Mouse (Mus musculus) right cerebral cortex, postnatal 36 days (tissue): ENCODE results near the gene Spink4.
A peak's percentile ranks its signal among the peaks of the same experiment; 100 is the strongest.

ENCODE experiments used
- DNase-seq, 2 experiments: peaks; one replicate each; pipeline ENCODE4 v3.0.0; 2022; ENCODE audit warnings: low spot score in 2 of 2, mixed read lengths in 1 of 2

The Spink4 gene

DNA sequence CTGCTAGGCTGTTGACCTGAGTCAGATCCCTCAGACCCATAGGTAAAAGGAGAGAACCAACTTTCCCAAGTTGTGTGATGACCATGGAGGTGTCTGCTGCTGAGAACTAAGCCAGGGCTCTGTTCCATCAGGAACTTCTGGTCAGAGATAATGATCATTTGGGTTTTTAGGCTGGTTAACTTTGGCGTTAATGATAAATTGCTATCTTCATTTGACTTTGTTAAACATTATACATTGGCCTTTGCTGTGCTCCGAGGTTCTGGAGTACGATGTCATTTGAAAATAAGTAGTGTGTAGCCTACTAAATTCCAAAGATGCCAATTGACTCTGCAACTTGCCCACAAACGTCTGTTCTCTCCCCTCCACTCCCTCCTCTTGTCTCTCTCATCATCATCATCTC lies 49.3 kb downstream of the Spink4 start:
- DNase-seq, result no peak

DNA sequence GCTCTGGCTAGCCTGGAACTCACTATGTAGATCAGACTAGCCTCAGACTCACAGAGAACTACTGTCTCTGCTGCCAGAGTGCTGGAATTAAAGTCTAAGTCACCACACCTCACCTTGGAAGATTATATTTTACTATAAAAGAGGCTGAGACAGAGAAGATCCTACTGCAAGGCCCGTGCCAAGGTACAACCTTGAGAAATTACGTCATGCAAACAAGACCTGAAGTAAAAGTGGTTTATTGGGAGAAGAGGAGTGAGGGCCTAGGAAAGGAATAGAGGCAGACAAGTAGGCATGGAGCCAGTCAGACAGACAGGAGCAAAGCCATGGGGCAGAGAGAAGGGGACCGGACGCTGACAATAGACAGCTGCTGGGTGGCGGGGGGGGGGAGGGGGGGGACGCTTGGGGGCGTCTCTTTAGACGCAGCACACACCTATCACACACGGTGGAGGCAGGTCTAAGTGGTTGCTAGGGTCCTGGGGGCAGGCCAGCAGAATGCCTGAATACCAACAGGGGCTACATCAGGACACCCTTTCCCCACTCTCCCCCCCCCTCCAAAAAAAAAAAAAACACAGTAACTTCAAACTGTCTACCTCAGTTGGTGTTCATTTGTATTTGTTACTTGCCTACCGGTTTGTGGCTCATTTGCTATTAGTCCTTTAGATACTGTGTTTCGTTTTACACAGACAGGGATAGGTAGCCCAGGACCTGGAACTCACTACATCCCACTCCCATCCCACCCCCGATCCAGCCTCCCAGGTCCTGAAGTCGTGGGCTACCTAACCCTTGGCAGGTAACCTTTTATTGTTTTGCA lies 50.1 kb downstream of the Spink4 start:
- DNase-seq, result no peak

DNA sequence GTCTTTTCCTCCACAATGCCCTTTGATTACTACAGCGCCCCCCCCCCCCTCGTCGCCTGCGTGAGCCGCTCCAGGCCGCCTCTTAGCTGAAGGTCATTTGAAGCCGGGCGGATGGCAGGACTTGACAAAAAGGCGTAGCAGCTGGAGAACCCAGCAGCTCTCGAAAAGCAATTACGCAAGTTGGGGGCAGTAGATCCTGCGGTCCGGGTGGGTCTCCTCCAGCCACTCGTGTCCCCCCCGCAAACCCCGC lies 50.7 kb downstream of the Spink4 start:
- DNase-seq, result no peak

DNA sequence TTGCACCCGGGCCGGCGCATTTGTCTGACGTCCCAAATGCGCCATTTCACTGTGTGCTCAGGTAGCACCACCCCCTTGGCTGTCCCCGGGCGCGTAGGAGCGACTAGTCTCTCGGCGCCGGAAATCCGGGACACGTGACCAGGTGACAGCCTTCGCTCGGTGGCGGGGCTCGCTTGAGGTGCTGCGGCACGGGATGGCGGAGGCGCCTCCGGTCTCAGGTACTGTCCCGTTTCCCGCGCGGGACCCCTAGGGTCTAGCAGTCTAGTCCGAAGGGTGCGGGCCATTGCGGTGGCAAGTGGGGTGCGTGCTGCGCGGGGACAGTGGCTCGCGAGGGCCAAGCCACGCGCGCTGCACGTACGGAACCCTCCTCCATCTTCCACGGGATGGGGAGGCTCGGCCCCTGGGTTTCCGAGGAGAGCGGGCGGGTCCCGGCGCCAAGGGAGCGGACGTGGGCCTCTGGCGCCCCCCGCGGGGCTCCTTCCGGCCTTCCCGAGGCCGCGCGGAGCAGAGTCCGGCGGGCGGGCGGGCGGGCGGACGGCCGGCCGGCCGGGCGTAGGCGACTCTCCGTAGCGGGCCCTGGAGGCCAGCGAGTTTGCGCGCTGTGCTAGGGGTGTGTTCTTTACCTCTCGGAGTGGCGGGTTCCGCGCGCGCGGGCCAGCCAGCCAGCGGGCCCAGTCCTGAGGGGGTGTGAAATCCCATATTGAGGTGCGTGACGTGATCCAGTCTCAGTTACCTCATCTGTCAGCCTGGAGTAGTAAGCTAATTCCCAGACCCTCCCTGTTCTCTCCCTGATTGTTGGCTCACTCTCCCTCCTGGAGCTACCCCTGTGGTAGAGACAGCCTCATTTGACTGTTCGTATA lies 51.2 kb downstream of the Spink4 start, which contains the start of gene Nfx1:
Gene Nfx1 (plus strand): TSS at position 65 of the 860 bp plus-strand sequence.
- DNase-seq, result peak; percentile 97

DNA sequence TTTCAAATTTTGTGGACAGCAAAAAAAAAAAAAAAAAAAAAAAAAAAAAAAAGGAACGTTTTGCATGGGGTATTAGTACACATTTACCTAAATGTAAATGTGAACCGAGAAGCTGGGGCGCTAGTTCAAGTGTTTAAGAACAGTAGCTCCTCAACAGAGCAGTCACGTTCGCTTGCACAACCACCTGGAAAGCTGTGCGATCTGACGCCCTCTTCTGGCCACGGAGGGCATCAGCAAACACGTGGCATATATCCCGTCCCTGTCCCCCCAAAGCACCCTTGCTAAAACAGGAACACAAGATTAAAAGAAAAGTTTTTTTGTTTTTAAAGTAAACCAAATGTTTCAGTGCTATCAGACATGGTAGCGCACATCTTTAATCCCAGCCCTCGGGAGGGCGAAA lies 51.9 kb downstream of the Spink4 start:
- no peak for DNase-seq

DNA sequence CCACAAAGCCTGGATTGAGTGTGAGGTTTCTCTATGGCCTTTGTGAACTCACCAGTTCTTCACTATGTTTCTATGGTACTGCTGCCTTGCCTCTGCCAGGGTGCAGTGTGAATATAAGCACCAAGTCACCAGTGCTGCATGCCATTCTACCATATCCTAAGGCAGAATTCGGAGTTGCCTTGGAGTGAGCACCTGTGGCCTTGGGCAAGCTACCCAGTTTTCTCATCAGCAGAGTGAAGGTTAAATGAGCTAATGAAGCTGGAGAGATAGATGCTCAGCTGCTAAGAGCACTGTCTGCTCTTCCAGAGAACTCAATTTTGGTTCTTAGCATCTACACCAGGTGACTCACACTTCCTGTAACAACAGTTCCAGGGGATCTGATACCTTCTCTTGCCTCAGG lies 54.2 kb downstream of the Spink4 start:
- DNase-seq, result no peak

DNA sequence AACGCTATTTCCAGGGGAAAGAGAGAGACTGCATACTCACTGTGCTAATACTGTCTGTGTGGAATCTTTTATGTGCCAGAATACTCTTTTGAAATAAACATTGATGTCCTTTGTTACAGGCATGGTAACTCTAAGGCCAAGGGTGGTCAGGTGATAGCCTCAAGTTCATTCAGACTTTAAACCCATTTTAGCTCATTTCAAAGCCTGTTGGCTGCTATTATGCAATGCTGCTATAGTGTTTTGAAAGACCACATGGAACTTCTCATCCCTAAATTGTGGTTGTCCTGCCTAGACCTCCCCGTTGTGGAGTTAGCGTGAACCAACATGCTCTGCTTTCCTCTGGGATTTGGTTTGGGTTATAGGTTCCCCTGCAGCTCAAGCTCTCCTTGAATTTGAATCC lies 55.8 kb downstream of the Spink4 start:
- DNase-seq, result no peak

DNA sequence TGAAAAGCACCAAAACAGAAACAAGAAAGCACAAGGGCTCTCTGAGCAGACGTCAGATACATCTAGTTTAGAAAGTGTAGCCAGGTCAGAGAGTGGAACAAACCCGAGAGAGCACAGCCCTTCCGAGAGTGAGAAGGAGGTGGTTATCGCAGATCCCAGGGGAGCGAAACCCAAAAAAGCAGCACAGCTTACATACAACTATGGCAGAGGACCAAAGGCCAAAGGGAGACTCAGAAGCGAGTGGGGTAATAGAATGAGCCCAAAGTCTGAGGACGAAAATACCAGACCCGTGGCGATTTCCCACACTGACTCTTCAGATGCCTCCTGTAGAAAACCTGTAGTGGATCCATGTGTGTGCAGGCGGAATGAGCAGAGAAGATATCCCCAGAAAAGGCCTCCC lies 56.8 kb downstream of the Spink4 start:
- DNase-seq, result no peak

DNA sequence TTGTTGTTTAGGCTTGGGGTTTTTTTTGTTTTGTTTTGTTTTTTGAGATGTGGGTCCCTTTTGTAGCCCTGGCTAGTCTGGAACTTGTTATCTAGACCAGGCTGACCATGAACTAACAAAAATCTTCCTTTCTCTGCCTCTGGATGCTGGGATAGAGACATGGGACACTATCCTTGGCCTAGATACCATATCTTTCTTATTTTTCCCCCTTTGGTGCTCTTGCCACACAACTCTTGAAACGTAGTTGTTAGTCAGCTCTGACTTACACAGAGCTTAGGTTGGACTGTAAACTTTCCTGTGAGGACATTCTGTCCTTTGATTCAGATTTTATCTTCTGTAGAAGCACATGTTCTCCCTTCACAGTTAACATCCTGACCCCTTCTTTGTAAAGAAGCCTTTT lies 59.6 kb downstream of the Spink4 start:
- DNase-seq, result no peak
